Mouse (Mus musculus): ENCODE measurements around the gene Sept4. TPM values are rescaled to one million over a fixed set of nuclear protein-coding genes. Genes with fewer than 3 reads are reported as not detected.

Gene Sept4
- polyA plus RNA-seq, 1 experiment from 2014 or later, result 33.0 TPM

GRCm38 (mm10) chr11:87591526-87592353 is 23.0 kb downstream of the Sept4 start, which contains the start of gene Mtmr4:
Gene Mtmr4, plus strand, starts transcription at chr11:87592162.
- ATAC-seq (ENCODE audit: insufficient number of reproducible peaks, low FRiP score, low TSS enrichment, low read depth), result peak; percentile 98
- no peaks in the 10 kb centered on the region for H3K9me3 ChIP-seq (replicated peaks)
- peak within 1 kb of the TSS; percentile 78 for H3K9ac ChIP-seq
- H3K4me2 ChIP-seq (replicated peaks), result peak within 1 kb of the TSS; percentile 79
- H3K36me3 ChIP-seq, result peaks cover 7% of the 10 kb centered on the region; the same call in 1 of the 2 replicates
- peaks cover 54% of the 10 kb centered on the region for H3K4me1 ChIP-seq
- peak within 1 kb of the TSS; percentile 95 for H3K27ac ChIP-seq (replicated peaks)
- H3K27me3 ChIP-seq, result no peaks in the 10 kb centered on the region
- H3K4me3 ChIP-seq (replicated peaks), result peak within 1 kb of the TSS; percentile 73
- WGBS, result under 1% methylated on average over 57 of the region's 61 CpGs

GRCm38 (mm10) chr11:87592354-87592695 is 23.6 kb downstream of the Sept4 start:
- ATAC-seq (ENCODE audit: insufficient number of reproducible peaks, low FRiP score, low TSS enrichment, low read depth), result no peak
- Histone ChIP-seq H3K27me3 (no peaks in the 10 kb centered on the region), H3K27ac (replicated peaks) (peak overlapping the region; percentile 94), H3K4me2 (replicated peaks) (peak overlapping the region; percentile 79), H3K9ac (peak overlapping the region; percentile 72), H3K9me3 (replicated peaks) (no peaks in the 10 kb centered on the region), H3K4me3 (replicated peaks) (peak overlapping the region; percentile 73), H3K4me1 (peaks cover 58% of the 10 kb centered on the region), H3K36me3 (peaks cover 7% of the 10 kb centered on the region; the same call in 1 of the 2 replicates)
- under 1% methylated on average over 14 of the region's 15 CpGs for WGBS

GRCm38 (mm10) chr11:87592713-87593598 is 24.3 kb downstream of the Sept4 start:
- Histone ChIP-seq H3K27me3 (no peaks in the 10 kb centered on the region), H3K27ac (replicated peaks) (peak overlapping the region; percentile 94), H3K9ac (peak overlapping the region; percentile 72), H3K4me2 (replicated peaks) (peak overlapping the region; percentile 79), H3K36me3 (peaks cover 13% of the 10 kb centered on the region), H3K9me3 (replicated peaks) (no peaks in the 10 kb centered on the region), H3K4me3 (replicated peaks) (peak overlapping the region; percentile 73), H3K4me1 (peaks cover 58% of the 10 kb centered on the region)
- 30% methylated on average over 13 of the region's 13 CpGs for WGBS
- no peak for ATAC-seq (ENCODE audit: insufficient number of reproducible peaks, low FRiP score, low TSS enrichment, low read depth)

- Histone ChIP-seq H3K27me3 (no peaks in the 10 kb centered on the region), H3K9me3 (replicated peaks) (no peaks in the 10 kb centered on the region), H3K4me3 (replicated peaks) (peak overlapping the region; percentile 66), H3K9ac (peak overlapping the region; percentile 71), H3K4me1 (peaks cover 46% of the 10 kb centered on the region), H3K4me2 (replicated peaks) (peak overlapping the region; percentile 86), H3K27ac (replicated peaks) (peak overlapping the region; percentile 86), H3K36me3 (peaks cover 38% of the 10 kb centered on the region)
- 2% methylated on average over 35 of the region's 37 CpGs for WGBS
- peak; percentile 75 for ATAC-seq (ENCODE audit: insufficient number of reproducible peaks, low FRiP score, low TSS enrichment, low read depth)
Measured at GRCm38 (mm10) chr11:87595327-87595841, 26.7 kb downstream of the Sept4 start.

- H3K4me2 ChIP-seq (replicated peaks), result peak overlapping the region; percentile 86
- ATAC-seq (ENCODE audit: insufficient number of reproducible peaks, low FRiP score, low TSS enrichment, low read depth), result no peak
- H3K27ac ChIP-seq (replicated peaks), result peak overlapping the region; percentile 86
- H3K4me1 ChIP-seq, result peaks cover 41% of the 10 kb centered on the region
- peak overlapping the region; percentile 71 for H3K9ac ChIP-seq
- H3K4me3 ChIP-seq (replicated peaks), result peak overlapping the region; percentile 66
- WGBS, result 1% methylated on average over 7 of the region's 7 CpGs
- no peaks in the 10 kb centered on the region for H3K9me3 ChIP-seq (replicated peaks)
- peaks cover 44% of the 10 kb centered on the region for H3K36me3 ChIP-seq
- no peaks in the 10 kb centered on the region for H3K27me3 ChIP-seq
Measured at GRCm38 (mm10) chr11:87595976-87596375, 27.3 kb downstream of the Sept4 start.

GRCm38 (mm10) chr11:87596492-87596891 is 27.8 kb downstream of the Sept4 start:
- Histone ChIP-seq H3K36me3 (peaks cover 49% of the 10 kb centered on the region), H3K4me2 (replicated peaks) (peak overlapping the region; percentile 86), H3K27me3 (no peaks in the 10 kb centered on the region), H3K9ac (no peak overlapping the region), H3K27ac (replicated peaks) (peak overlapping the region; percentile 86; the same call in 1 of the 2 replicates), H3K4me3 (replicated peaks) (peak overlapping the region; percentile 66), H3K4me1 (peaks cover 41% of the 10 kb centered on the region), H3K9me3 (replicated peaks) (no peaks in the 10 kb centered on the region)
- ATAC-seq (ENCODE audit: insufficient number of reproducible peaks, low FRiP score, low TSS enrichment, low read depth), result no peak
- WGBS, result 14% methylated on average over 2 of the region's 2 CpGs

- no peaks in the 10 kb centered on the region for H3K27me3 ChIP-seq
- H3K9me3 ChIP-seq (replicated peaks), result no peaks in the 10 kb centered on the region
- H3K4me2 ChIP-seq (replicated peaks), result no peak overlapping the region
- no peak overlapping the region for H3K9ac ChIP-seq
- no peak overlapping the region for H3K4me3 ChIP-seq (replicated peaks)
- peaks cover 54% of the 10 kb centered on the region for H3K36me3 ChIP-seq
- no peak for ATAC-seq (ENCODE audit: insufficient number of reproducible peaks, low FRiP score, low TSS enrichment, low read depth)
- no peak overlapping the region for H3K27ac ChIP-seq (replicated peaks)
- H3K4me1 ChIP-seq, result peaks cover 41% of the 10 kb centered on the region
Measured at GRCm38 (mm10) chr11:87597061-87597460, 28.4 kb downstream of the Sept4 start.

GRCm38 (mm10) chr11:87599395-87600089 is 30.8 kb downstream of the Sept4 start:
- no peak for ATAC-seq (ENCODE audit: insufficient number of reproducible peaks, low FRiP score, low TSS enrichment, low read depth)
- Histone ChIP-seq H3K36me3 (peaks cover 73% of the 10 kb centered on the region), H3K9ac (no peak overlapping the region), H3K27ac (replicated peaks) (no peak overlapping the region), H3K9me3 (replicated peaks) (no peaks in the 10 kb centered on the region), H3K4me1 (peaks cover 22% of the 10 kb centered on the region), H3K4me2 (replicated peaks) (no peak overlapping the region), H3K4me3 (replicated peaks) (no peak overlapping the region), H3K27me3 (no peaks in the 10 kb centered on the region)
- 88% methylated on average over 13 of the region's 13 CpGs for WGBS

- Histone ChIP-seq H3K36me3 (peaks cover 81% of the 10 kb centered on the region), H3K9ac (no peak overlapping the region), H3K27ac (replicated peaks) (no peak overlapping the region), H3K4me3 (replicated peaks) (no peak overlapping the region), H3K4me2 (replicated peaks) (no peak overlapping the region), H3K27me3 (no peaks in the 10 kb centered on the region), H3K9me3 (replicated peaks) (no peaks in the 10 kb centered on the region), H3K4me1 (peaks cover 15% of the 10 kb centered on the region)
- 79% methylated on average over 10 of the region's 10 CpGs for WGBS
- no peak for ATAC-seq (ENCODE audit: insufficient number of reproducible peaks, low FRiP score, low TSS enrichment, low read depth)
Measured at GRCm38 (mm10) chr11:87600322-87600853, 31.7 kb downstream of the Sept4 start.

- H3K4me1 ChIP-seq, result no peaks in the 10 kb centered on the region
- H3K36me3 ChIP-seq, result peaks cover 98% of the 10 kb centered on the region
- no peak overlapping the region for H3K9ac ChIP-seq
- H3K4me2 ChIP-seq (replicated peaks), result no peak overlapping the region
- no peak overlapping the region for H3K4me3 ChIP-seq (replicated peaks)
- no peaks in the 10 kb centered on the region for H3K9me3 ChIP-seq (replicated peaks)
- H3K27ac ChIP-seq (replicated peaks), result no peak overlapping the region
- ATAC-seq (ENCODE audit: insufficient number of reproducible peaks, low FRiP score, low TSS enrichment, low read depth), result no peak
- WGBS, result 91% methylated on average over 9 of the region's 9 CpGs
- no peaks in the 10 kb centered on the region for H3K27me3 ChIP-seq
Measured at GRCm38 (mm10) chr11:87602234-87602633, 33.5 kb downstream of the Sept4 start.

All from embryonic facial prominence, embryonic 15.5 days (tissue).